Mouse (Mus musculus) stomach, embryonic 16.5 days (tissue): ENCODE measurements around the gene Abcg1. TPM values are rescaled to one million over a fixed set of nuclear protein-coding genes. Genes with fewer than 3 reads are reported as not detected.

Experiments used
- ATAC-seq: fragments of 200-750 bp; cut with Nextera tagmentation; 2 replicates; pipeline ENCODE4 v1.8.0; 2017; ENCODE audit warnings: moderate number of reproducible peaks, moderate TSS enrichment; ENCODE audit not compliant: insufficient read depth, low FRiP score
- H3K27ac ChIP-seq: fragments of 300-500 bp; sonication (generic); 2 replicates; pipeline ENCODE4 v1.5.1; 2014; ENCODE audit warnings: low read length
- H3K27me3 ChIP-seq: fragments of 300-500 bp; sonication (generic); 2 replicates; pipeline ENCODE4 v1.6.1; 2014; ENCODE audit warnings: low read length, control low read depth, mixed read lengths; ENCODE audit not compliant: control insufficient read depth, insufficient read depth
- H3K36me3 ChIP-seq: fragments of 300-500 bp; sonication (generic); 2 replicates; pipeline ENCODE4 v1.6.1; 2014; ENCODE audit warnings: low read length; ENCODE audit not compliant: control insufficient read depth, insufficient read depth
- H3K4me1 ChIP-seq: fragments of 300-500 bp; sonication (generic); 2 replicates; pipeline ENCODE4 v1.6.1; 2014; ENCODE audit warnings: low read length, control low read depth, mixed read lengths; ENCODE audit not compliant: control insufficient read depth, insufficient read depth
- H3K4me2 ChIP-seq: fragments of 300-500 bp; sonication (generic); 2 replicates; pipeline ENCODE4 v1.6.1; 2014; ENCODE audit warnings: low read depth, low read length, mixed read lengths
- H3K4me3 ChIP-seq: fragments of 300-500 bp; sonication (generic); replicated peaks from 2 replicates; pipeline ENCODE4 v1.5.1; 2014; ENCODE audit warnings: mild to moderate bottlenecking, low read length
- H3K9ac ChIP-seq: fragments of 300-500 bp; sonication (generic); 2 replicates; pipeline ENCODE4 v1.6.1; 2014; ENCODE audit warnings: low read length
- H3K9me3 ChIP-seq: fragments of 300-500 bp; sonication (generic); replicated peaks from 2 replicates; pipeline ENCODE4 v1.6.1; 2016; ENCODE audit warnings: low read length, control low read depth; ENCODE audit not compliant: control insufficient read depth
- WGBS: fragments of 180-500 bp; shearing (Covaris S2); extraction: QIAGEN DNeasy Blood & Tissue Kit; methylation state at CpG from one replicate; pipeline ENCODE4 v1.1.7; 2014; 5-methylcytosine and 5-hydroxymethylcytosine counted together
- polyA plus RNA-seq: library from polyadenylated mRNA; unstranded; fragments of >200 nt; fragmentation: Nextera tagmentation; extraction: Ambion mirVana; gene quantifications from 2 replicates; pipeline ENCODE4 v1.2.1, GENCODE M21; 2015

The Abcg1 gene
- polyA plus RNA-seq, 1 experiment from 2014 or later: 11.3 TPM

- H3K27ac ChIP-seq: no peak overlapping the region
- H3K4me2 ChIP-seq: no peak overlapping the region
- ATAC-seq: no peak
- H3K9ac ChIP-seq: no peak overlapping the region
- no peak overlapping the region for H3K4me3 ChIP-seq
- H3K27me3 ChIP-seq: no peaks in the 10 kb centered on the region
- no peaks in the 10 kb centered on the region for H3K36me3 ChIP-seq
- no peaks in the 10 kb centered on the region for H3K9me3 ChIP-seq
- WGBS: 76% methylated on average over 9 of the region's 9 CpGs
- no peaks in the 10 kb centered on the region for H3K4me1 ChIP-seq
Measured at GRCm38 (mm10) chr17:31128708-31129318, 71.3 kb downstream of the Abcg1 start.

- peak; percentile 35; the same call in 1 of the 2 replicates for ATAC-seq
- Histone ChIP-seq H3K27me3 (no peaks in the 10 kb centered on the region), H3K9ac (no peak within 1 kb of the TSS), H3K27ac (no peak within 1 kb of the TSS), H3K4me1 (no peaks in the 10 kb centered on the region), H3K4me3 (no peak within 1 kb of the TSS), H3K36me3 (no peaks in the 10 kb centered on the region), H3K4me2 (no peak within 1 kb of the TSS), H3K9me3 (no peaks in the 10 kb centered on the region)
- 22% methylated on average over 2 of the region's 2 CpGs for WGBS
Measured at GRCm38 (mm10) chr17:31129452-31129851, 72.0 kb downstream of the Abcg1 start, which contains the start of gene Tff3. Tff3 (minus strand) TSS chr17:31129646.

- no peaks in the 10 kb centered on the region for H3K4me1 ChIP-seq
- no peak overlapping the region for H3K4me3 ChIP-seq
- no peak overlapping the region for H3K27ac ChIP-seq
- no peaks in the 10 kb centered on the region for H3K36me3 ChIP-seq
- ATAC-seq: no peak
- no peak overlapping the region for H3K9ac ChIP-seq
- no peak overlapping the region for H3K4me2 ChIP-seq
- H3K9me3 ChIP-seq: no peaks in the 10 kb centered on the region
- WGBS: 61% methylated on average over 10 of the region's 10 CpGs
- H3K27me3 ChIP-seq: no peaks in the 10 kb centered on the region
Measured at GRCm38 (mm10) chr17:31131269-31131821, 73.9 kb downstream of the Abcg1 start.

- no peaks in the 10 kb centered on the region for H3K4me1 ChIP-seq
- no peak overlapping the region for H3K9ac ChIP-seq
- no peaks in the 10 kb centered on the region for H3K36me3 ChIP-seq
- ATAC-seq: peak; percentile 42; the same call in 1 of the 2 replicates
- H3K27ac ChIP-seq: no peak overlapping the region
- no peak overlapping the region for H3K4me3 ChIP-seq
- H3K4me2 ChIP-seq: peak overlapping the region; percentile 30; the same call in 1 of the 2 replicates
- no peaks in the 10 kb centered on the region for H3K9me3 ChIP-seq
- no peaks in the 10 kb centered on the region for H3K27me3 ChIP-seq
- 53% methylated on average over 15 of the region's 15 CpGs for WGBS
Measured at GRCm38 (mm10) chr17:31133776-31134175, 76.3 kb downstream of the Abcg1 start.

- peak; percentile 35; the same call in 1 of the 2 replicates for ATAC-seq
- Histone ChIP-seq H3K4me2 (no peak overlapping the region), H3K9ac (no peak overlapping the region; the same call in 1 of the 2 replicates), H3K4me3 (no peak overlapping the region), H3K27ac (no peak overlapping the region), H3K4me1 (no peaks in the 10 kb centered on the region), H3K36me3 (no peaks in the 10 kb centered on the region), H3K9me3 (no peaks in the 10 kb centered on the region), H3K27me3 (no peaks in the 10 kb centered on the region)
- WGBS: 55% methylated on average over 6 of the region's 6 CpGs
Measured at GRCm38 (mm10) chr17:31134913-31135312, 77.4 kb downstream of the Abcg1 start.

GRCm38 (mm10) chr17:31136291-31136690, 78.8 kb downstream of the Abcg1 start:
- WGBS: 31% methylated on average over 3 of the region's 3 CpGs

GRCm38 (mm10) chr17:31136821-31137220, 79.3 kb downstream of the Abcg1 start:
- H3K4me1 ChIP-seq: no peaks in the 10 kb centered on the region
- 87% methylated on average over 1 of the region's 1 CpGs for WGBS
- no peak overlapping the region for H3K27ac ChIP-seq
- H3K9ac ChIP-seq: no peak overlapping the region
- no peak overlapping the region for H3K4me3 ChIP-seq
- no peaks in the 10 kb centered on the region for H3K9me3 ChIP-seq
- H3K27me3 ChIP-seq: no peaks in the 10 kb centered on the region
- no peak overlapping the region for H3K4me2 ChIP-seq
- no peak for ATAC-seq
- H3K36me3 ChIP-seq: no peaks in the 10 kb centered on the region

More at GRCm38 (mm10) chr17:31136291-31136690, 78.8 kb downstream of the Abcg1 start:
- Histone ChIP-seq H3K4me1 (no peaks in the 10 kb centered on the region), H3K27ac (no peak overlapping the region), H3K4me3 (no peak overlapping the region), H3K36me3 (no peaks in the 10 kb centered on the region), H3K27me3 (no peaks in the 10 kb centered on the region), H3K9ac (no peak overlapping the region), H3K9me3 (no peaks in the 10 kb centered on the region), H3K4me2 (no peak overlapping the region)
- no peak for ATAC-seq

- no peaks in the 10 kb centered on the region for H3K9me3 ChIP-seq
- no peaks in the 10 kb centered on the region for H3K27me3 ChIP-seq
- no peak overlapping the region for H3K4me2 ChIP-seq
- no peaks in the 10 kb centered on the region for H3K4me1 ChIP-seq
- WGBS: 15% methylated on average over 5 of the region's 5 CpGs
- H3K36me3 ChIP-seq: no peaks in the 10 kb centered on the region
- no peak overlapping the region for H3K27ac ChIP-seq
- no peak for ATAC-seq
- no peak overlapping the region for H3K9ac ChIP-seq
- H3K4me3 ChIP-seq: no peak overlapping the region
Measured at GRCm38 (mm10) chr17:31138398-31138797, 80.9 kb downstream of the Abcg1 start.

- H3K27me3 ChIP-seq: no peaks in the 10 kb centered on the region
- no peak overlapping the region for H3K4me2 ChIP-seq
- no peaks in the 10 kb centered on the region for H3K36me3 ChIP-seq
- no peak overlapping the region for H3K4me3 ChIP-seq
- H3K27ac ChIP-seq: no peak overlapping the region
- H3K4me1 ChIP-seq: no peaks in the 10 kb centered on the region
- no peak overlapping the region for H3K9ac ChIP-seq
- 91% methylated on average over 7 of the region's 7 CpGs for WGBS
- H3K9me3 ChIP-seq: no peaks in the 10 kb centered on the region
- ATAC-seq: no peak
Measured at GRCm38 (mm10) chr17:31142116-31142515, 84.6 kb downstream of the Abcg1 start.
